9 mouse cellular contexts compared by ENCODE assay signal in genomic region chr1:87316672-87317071, GRCm38 (mm10). TPM values are rescaled to one million over a fixed set of nuclear protein-coding genes. Genes with fewer than 3 reads are reported as not detected.
DNase-seq lines count a peak whose midpoint lies in the region; ATAC-seq and TF ChIP-seq lines count a peak whose summit lies in the region.
"Had no signal": no experiment of that assay in that cellular context is flagged by ENCODE, and none has a peak within 500 bp of the region (broad histone marks: within the 10 kb centered on the region; RNA-seq: fewer than 3 reads in every experiment).

No protein-coding gene starts in this region.

- no peak overlapping the region for H3K9ac ChIP-seq in hindbrain, embryonic 15.5 days
- no peak overlapping the region for H3K9ac ChIP-seq in hindbrain, embryonic 11.5 days (ENCODE audit: low read depth, low read length)
- H3K9ac ChIP-seq: heart, embryonic 15.5 days had no signal

- H3K4me1 ChIP-seq in hindbrain, embryonic 15.5 days (replicated peaks), result no peaks in the 10 kb centered on the region
- no peaks in the 10 kb centered on the region for H3K4me1 ChIP-seq in hindbrain, embryonic 11.5 days (replicated peaks; ENCODE audit: control insufficient read depth, insufficient read depth, low read length)
- peaks cover 3% of the 10 kb centered on the region; the same call in 1 of the 2 replicates for H3K4me1 ChIP-seq in small intestine, adult 2 months (ENCODE audit: control insufficient read depth, insufficient read depth, insufficient read length, low read length)

- no peak for DNase-seq in hindbrain, embryonic 11.5 days (ENCODE audit: low spot score)
- peak; percentile 43 for DNase-seq in 3T3-L1 (ENCODE audit: low read depth, low spot score)
- DNase-seq in adrenal gland, adult 18-20 months (ENCODE audit: low spot score in 2 of 2), result peak; percentile 59 to 65
- DNase-seq in kidney, postnatal 36 days, result peak; percentile 91 to 93
- DNase-seq in cerebellum, adult 9-11 months, result no peak
- DNase-seq in thymus, postnatal 36 days, result no peak

- 0 out of 2 replicates have a peak, but pooled peaks have one; percentile 15 for ATAC-seq in hindbrain, embryonic 15.5 days (ENCODE audit: low FRiP score, low read depth)
- ATAC-seq in hindbrain, embryonic 11.5 days (ENCODE audit: low FRiP score), result no peak

- H3K4me2 ChIP-seq in hindbrain, embryonic 15.5 days, result no peak overlapping the region
- no peak overlapping the region for H3K4me2 ChIP-seq in hindbrain, embryonic 11.5 days (replicated peaks; ENCODE audit: low read depth, low read length)
- H3K4me2 ChIP-seq: heart, embryonic 15.5 days had no signal

- no peak overlapping the region for H3K4me3 ChIP-seq in hindbrain, embryonic 15.5 days
- H3K4me3 ChIP-seq in hindbrain, embryonic 11.5 days (ENCODE audit: low read depth, low read length), result no peak overlapping the region
- H3K4me3 ChIP-seq in small intestine, adult 2 months (ENCODE audit: low read depth, low read length), result no peak overlapping the region
- H3K4me3 ChIP-seq: heart, embryonic 15.5 days had no signal

- no peak for TF ChIP-seq POLR2A in small intestine, adult 2 months (IDR thresholded peaks at IDR 0.05; ENCODE audit: low read depth, low read length)

- no peaks in the 10 kb centered on the region for H3K36me3 ChIP-seq in hindbrain, embryonic 15.5 days
- no peaks in the 10 kb centered on the region for H3K36me3 ChIP-seq in hindbrain, embryonic 11.5 days (ENCODE audit: control insufficient read depth, insufficient read depth, low read length)
- no peaks in the 10 kb centered on the region for H3K36me3 ChIP-seq in small intestine, adult 2 months (ENCODE audit: control insufficient read depth, insufficient read depth, low read length)
- H3K36me3 ChIP-seq: heart, embryonic 15.5 days had no signal

- peaks cover 10% of the 10 kb centered on the region for H3K9me3 ChIP-seq in hindbrain, embryonic 15.5 days
- H3K9me3 ChIP-seq in hindbrain, embryonic 11.5 days (ENCODE audit: control insufficient read depth, low read length), result peaks cover 4% of the 10 kb centered on the region

- 42% methylated on average over 3 of the region's 3 CpGs for WGBS in hindbrain, embryonic 15.5 days
- 71% methylated on average over 3 of the region's 3 CpGs for WGBS in hindbrain, embryonic 11.5 days
- WGBS in small intestine, adult 2 months, result 14% methylated on average over 3 of the region's 3 CpGs

- H3K27me3 ChIP-seq in hindbrain, embryonic 15.5 days, result no peaks in the 10 kb centered on the region
- H3K27me3 ChIP-seq in hindbrain, embryonic 11.5 days (ENCODE audit: control insufficient read depth, insufficient read depth, low read length), result no peaks in the 10 kb centered on the region
- H3K27me3 ChIP-seq in small intestine, adult 2 months (ENCODE audit: control insufficient read depth, insufficient read depth, low read length), result no peaks in the 10 kb centered on the region
- H3K27me3 ChIP-seq: heart, embryonic 15.5 days had no signal

- H3K27ac ChIP-seq in hindbrain, embryonic 15.5 days (replicated peaks), result no peak overlapping the region
- no peak overlapping the region for H3K27ac ChIP-seq in hindbrain, embryonic 11.5 days (ENCODE audit: low read depth, low read length)
- H3K27ac ChIP-seq in small intestine, adult 2 months (ENCODE audit: insufficient read depth, low read depth, low read length), result peak overlapping the region; percentile 66; the same call in 1 of the 2 replicates
- H3K27ac ChIP-seq: heart, embryonic 15.5 days had no signal

- TF ChIP-seq CTCF in small intestine, adult 2 months (IDR thresholded peaks at IDR 0.05; ENCODE audit: extremely low read depth, insufficient read length, insufficient replicate concordance, low read depth, low read length), result no peak

RNA-seq across cellular contexts. Expression of gene Gigyf2, which starts 10.1 kb away (rescaled TPM):
- polyA plus RNA-seq in hindbrain, embryonic 15.5 days (2015; fragmentation: Nextera tagmentation; extraction: Ambion mirVana), result 62.1 and 70.2 TPM in 2 replicates
- 53.5 and 68.2 TPM in 2 replicates for polyA plus RNA-seq in hindbrain, embryonic 11.5 days (2014; fragmentation: Nextera tagmentation; extraction: Ambion mirVana)
- total RNA-seq in adrenal gland, adult 18-20 months (2021), result 100 to 1,000 TPM in 1 of 2 experiments, 10 to 100 TPM in 1; 79.7 to 101 TPM
- 10.8 and 26.0 TPM in 2 replicates for polyA plus RNA-seq in small intestine, adult 2 months (2012; rRNA removed)

RNA-seq across cellular contexts. Expression of gene Efhd1, which starts 52.5 kb away (rescaled TPM):
- 1.9 and 2.2 TPM in 2 replicates for polyA plus RNA-seq in hindbrain, embryonic 15.5 days (2015; fragmentation: Nextera tagmentation; extraction: Ambion mirVana)
- polyA plus RNA-seq in hindbrain, embryonic 11.5 days (2014; fragmentation: Nextera tagmentation; extraction: Ambion mirVana), result 0.14 and 0.52 TPM in 2 replicates
- total RNA-seq in adrenal gland, adult 18-20 months (2021), result 100 to 1,000 TPM; 329 to 423 TPM
- polyA plus RNA-seq in small intestine, adult 2 months (2012; rRNA removed), result 1.1 and 1.5 TPM in 2 replicates

Comparison
In these comparisons a context has a peak if more than half of its experiments do, and no peak if none do; other contexts are left out.
1. DNase-seq: peak in 3T3-L1 (single experiment), adrenal gland, adult 18-20 months (2 of 2) and kidney, postnatal 36 days (2 of 2); none in hindbrain, embryonic 11.5 days (single experiment), cerebellum, adult 9-11 months (single experiment) and thymus, postnatal 36 days (0 of 2).